Mouse (Mus musculus) gastrocnemius, postnatal 25 days (tissue): ENCODE measurements around the gene Nrxn1. TPM values are rescaled to one million over a fixed set of nuclear protein-coding genes. Genes with fewer than 3 reads are reported as not detected.
A peak's percentile ranks its signal among the peaks of the same experiment; 100 is the strongest.

Experiments used
- DNase-seq: peaks from one replicate; pipeline ENCODE4 v3.0.0; 2022
- total RNA-seq, 2 experiments: library from RNA; stranded (reverse); gene quantifications; 1 replicate in 1 of 2; 2 replicates in 1 of 2; pipeline ENCODE4 v1.2.3; 2021

The Nrxn1 gene
- total RNA-seq, 2 experiments from 2014 or later: 0.10 to 0.62 TPM

DNA sequence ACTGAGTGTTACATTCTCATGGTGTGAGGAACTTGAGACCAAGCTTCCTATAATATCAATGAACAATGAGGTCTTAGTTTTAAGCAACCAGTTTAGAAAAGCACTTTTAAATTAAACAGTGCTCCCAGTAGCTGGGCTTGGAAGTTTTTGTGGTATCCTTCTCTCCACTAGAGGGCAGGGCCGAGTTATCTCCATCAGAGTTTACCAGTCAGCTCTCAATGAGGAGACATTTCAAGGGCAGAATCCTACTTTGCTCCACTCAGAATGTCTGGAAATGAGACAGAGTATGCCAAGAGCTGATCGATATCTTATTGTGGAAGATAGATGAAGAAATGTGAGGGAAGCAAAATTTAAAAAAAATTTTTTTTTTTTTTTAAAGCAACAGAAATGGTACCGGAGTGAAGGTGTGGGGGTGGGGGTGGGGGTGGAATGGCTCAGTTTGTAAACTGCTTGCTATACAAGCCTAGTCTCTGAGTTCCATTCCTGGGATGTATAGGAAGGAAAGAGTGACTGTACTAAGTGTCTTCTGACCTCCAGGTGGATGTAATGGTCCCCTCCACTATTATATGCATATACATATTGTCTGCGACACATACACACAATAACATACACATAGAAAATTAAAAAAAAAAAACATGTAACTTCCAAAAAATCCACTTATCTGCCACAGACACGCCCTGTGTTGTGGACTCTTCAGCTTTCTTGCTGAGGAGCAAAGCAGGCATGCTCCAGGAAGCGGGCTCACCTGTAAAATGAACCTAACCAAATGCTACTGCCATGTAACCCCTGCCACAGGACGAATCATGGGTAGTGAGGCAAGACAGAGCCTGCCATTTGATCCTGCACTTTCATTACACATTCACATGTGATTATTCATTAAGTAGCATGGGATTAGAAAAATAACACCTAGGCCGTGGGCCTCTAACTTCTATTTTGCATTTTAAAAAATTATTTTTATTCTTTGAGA, 283.4 kb downstream of the Nrxn1 start:
- peak; percentile 7 for DNase-seq

DNA sequence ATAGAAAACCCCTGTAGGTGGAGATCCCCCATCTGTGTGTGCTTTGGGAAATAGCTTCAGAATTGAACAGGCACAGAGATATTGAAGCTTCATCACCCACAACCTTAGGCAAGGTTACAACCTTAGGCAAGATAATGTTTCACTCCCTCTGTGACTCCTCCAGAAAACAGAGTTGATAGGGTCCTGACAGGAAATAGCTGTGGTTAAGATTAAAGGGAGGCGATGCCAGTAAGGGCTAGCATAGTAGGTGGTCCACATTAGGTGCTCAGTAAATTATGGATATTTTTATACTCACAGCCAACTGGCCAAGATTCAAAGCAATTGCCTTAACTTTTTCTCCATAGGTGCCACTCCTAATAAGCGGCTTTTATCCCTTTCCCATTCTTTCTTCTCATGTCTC, 284.6 kb downstream of the Nrxn1 start:
- no peak for DNase-seq

DNA sequence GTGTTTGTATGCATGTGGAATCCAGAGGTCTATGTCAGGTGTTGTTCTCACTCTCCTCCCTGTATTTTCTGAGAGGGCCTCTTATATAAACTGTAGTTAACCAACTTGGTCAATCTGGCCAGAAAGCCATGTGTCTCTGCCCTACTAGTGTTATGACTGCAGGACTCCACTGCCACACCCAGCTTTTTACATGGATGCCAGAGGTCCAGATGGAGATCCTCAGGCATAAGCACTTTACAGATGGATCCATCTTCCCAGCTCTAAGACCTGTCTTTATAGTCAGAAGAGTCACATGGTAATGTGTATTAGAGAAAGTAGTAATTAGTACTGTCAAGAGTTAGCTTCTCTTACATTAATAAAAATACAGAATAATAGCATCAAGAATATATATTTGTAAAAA, 285.7 kb downstream of the Nrxn1 start:
- DNase-seq: no peak

DNA sequence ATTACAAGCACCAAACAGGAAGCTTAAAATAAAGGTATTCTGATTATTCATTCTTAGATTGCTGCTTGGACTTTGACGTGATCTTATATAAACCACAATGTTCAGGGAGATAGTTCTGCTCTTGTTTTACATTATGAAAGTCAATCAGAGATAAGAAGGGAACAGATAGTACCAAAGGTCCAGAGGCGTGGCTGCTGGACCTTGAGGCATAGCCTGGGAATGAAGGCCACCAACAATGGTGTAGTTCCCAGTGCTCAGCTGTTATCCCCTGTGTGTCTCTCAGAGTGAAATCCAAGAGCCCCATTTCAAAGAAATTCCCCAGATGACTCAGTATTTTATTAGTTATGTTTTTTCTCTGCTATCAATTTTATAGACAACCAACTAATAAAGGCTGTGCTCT, 294.2 kb downstream of the Nrxn1 start:
- DNase-seq: no peak

DNA sequence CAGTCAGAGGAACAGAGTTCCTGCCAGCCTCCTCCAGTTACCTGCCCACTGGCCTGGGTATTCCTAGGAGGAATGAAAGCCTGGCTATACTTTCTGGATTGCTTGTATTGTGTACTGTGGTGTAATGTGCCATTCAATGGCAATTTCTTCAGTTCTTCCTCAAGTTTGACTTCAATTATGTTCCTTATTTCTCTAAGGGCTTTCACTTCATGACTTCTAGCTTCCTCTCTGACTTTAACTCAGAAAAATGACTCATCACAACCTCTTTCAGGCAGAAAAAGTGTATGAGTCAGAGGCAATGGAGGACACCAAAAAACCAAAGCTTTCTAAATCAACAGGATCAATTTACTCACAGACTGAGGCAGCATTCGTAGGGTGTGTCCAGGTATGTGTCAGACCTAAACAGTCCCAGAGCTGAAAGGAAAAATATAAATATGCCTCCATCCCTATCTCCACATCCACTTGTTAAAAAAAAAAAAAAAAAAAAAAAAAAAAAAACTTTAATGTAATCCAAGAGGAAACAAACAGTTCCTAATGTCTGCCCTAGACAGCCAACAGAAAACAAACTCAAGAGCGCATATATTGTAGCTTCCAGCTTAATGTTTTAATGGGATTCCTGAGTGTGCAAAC, 295.1 kb downstream of the Nrxn1 start:
- DNase-seq: no peak

DNA sequence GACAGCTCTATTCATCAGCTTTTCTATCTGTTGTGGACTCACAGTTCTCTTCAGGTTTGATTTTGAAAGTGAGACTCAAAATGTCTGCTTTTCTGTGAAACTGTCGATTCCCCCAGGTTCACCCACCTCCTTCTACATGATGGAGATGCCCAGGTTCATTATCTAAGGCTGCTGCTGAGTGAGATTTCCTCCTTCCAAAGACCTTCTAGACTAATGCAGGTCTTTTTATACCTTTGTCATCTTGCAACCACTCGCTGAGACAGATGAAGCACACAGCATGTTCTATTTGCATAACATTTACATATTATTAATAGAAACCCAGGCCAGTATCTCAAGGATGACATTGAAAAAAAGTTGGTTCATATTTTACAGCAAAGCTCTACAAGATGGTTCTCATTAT, 295.9 kb downstream of the Nrxn1 start:
- no peak for DNase-seq

DNA sequence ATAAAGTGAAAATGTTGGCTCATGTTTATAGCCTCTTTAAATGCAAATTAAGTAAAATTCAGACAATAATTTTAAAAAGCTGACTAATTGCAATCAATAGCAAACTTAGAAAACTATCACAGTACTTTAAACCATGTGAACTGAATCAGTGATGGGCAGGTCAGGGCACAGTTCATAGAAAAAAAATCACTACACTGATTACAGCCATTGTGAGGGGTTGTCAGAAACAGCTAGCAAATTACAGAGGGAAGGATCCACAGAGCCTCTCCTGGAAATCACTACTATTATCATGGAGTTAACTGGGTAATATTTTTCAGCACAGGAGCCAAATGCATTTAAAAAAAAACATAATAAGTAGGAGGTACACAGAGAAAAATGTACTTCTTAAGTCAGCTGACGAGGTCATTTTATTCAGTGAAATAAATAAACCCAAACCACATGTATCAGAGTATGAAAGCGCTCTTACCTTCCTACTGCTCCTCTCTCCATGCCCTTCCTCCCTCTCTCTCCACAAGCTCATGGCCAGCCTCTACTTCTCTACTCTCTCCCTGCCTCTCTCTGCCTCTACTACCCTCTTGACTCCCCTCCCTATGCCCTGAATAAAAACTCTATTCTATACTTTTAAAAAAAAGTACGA, 304.3 kb downstream of the Nrxn1 start:
- DNase-seq: no peak

DNA sequence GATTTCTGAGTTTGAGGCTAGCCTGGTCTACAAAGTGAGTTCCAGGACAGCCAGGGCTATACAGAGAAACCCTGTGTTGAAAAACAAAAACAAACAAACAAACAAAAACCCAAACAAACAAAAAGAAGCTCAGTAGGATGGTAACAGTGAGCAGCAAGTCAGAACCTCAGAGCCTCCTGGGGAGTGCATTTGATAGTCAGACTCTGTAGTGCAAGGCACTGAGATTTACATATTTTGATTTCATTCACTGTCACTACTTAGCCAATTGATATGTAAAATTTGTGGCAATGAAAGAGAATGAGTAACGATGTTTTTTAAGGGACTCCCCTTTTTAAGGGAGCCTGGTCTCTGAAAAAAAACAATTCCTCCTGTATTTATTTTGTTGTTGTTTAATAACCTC, 304.8 kb downstream of the Nrxn1 start:
- no peak for DNase-seq

DNA sequence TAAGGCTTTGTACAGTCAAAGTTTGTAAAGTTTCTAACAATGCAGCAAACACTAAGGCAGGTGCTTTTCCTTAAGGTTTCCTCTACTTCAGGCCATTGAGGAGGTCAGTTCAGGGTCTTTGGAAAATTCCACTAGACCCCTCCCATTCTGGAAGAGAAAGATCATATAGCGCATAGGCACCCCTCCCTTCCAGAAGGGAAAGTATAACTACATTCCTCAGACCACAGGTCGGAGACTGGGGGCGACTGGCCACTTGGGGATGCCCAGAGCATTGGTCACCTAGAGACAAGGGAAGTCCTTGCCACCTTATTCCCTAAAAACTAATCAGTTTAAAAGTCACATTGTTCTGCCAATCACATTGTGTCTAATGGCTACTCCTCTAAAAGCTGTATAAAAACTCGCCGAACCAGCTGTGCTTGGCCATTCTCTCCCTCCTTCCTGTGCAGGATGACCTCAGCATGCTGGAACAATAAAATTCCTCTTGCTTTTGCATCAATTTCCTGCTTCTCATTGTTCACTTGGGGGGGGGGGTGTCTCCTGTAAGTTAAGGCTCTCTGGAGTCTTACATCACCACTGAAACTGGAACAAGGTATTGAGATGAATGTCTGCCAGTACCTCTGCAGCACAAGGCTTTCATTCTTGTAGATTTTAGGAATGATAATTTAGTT, 305.6 kb downstream of the Nrxn1 start:
- DNase-seq: no peak

DNA sequence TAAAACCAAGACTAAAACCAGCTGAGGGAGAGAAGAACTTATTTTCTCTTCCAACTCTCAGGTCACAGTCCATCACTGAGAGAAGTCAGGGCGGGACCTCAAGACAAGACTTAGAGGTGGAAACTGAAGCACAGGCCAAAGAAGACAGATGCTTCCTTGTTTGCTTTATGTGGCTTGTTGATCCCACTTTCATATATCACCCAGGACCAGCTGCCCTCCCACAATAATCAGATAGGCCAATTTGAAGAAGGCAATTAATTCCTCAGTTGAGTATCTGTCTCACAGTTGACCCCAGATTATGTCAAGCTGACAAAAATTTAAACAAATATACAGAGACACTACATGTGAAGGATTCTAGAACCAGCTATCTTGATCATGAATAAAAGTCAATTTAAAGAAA, 312.4 kb downstream of the Nrxn1 start:
- DNase-seq: no peak

DNA sequence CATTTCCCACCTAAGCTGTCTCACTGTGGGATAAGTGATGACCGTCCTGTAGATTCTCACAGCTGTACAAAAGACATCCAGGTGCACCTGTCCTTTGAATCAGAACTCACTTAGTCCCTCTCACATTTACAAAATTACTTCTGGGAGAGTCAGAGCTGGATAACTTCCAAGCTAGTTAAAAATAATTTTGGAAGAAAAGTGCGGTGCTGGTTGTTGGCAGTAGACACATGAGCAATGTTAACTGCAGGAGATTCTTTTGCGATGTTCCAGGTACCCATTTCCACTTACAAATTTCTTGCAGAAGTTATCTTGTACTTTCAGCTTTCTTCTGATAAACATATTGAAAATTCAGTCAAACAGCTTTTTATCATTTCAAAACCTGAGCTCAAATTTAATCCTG, 317.5 kb downstream of the Nrxn1 start:
- DNase-seq: no peak

DNA sequence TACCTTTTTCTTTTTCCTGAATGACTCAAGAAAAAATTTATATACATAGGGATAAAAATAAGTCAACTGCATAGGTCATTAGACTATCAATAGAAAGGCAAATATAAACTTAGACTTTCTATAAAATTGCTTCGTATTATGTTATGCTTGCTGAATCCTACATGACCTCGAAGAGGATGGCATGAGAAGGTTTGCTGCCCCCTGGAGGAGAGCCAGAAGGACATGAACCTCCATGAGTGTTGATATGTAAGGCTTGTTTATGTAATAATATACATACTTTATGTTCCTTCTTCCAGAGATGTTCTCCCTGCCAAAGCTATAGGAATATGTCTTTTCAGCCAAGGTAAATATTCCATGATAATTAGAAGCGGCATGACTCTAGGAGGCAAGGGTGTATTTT, 319.6 kb downstream of the Nrxn1 start:
- DNase-seq: no peak

DNA sequence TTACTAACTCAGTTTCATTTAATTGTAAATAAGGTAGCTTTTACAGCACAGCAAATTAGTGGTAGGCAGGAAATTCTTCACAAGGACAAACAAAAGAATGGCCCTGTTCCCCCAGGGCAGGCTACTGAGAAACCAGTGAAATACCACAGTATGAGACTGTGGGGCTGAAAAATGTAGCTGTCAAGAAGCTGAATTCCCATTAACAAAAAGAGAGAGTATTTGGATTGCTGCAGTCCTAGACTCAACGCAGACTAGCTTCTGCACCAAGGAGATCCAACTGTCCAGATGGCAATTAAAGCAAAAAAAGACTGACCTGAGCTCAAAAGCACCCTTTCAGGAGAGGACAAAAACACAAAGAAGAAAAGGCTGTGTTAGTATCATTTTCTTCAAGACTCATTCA, 324.7 kb downstream of the Nrxn1 start:
- DNase-seq: no peak

DNA sequence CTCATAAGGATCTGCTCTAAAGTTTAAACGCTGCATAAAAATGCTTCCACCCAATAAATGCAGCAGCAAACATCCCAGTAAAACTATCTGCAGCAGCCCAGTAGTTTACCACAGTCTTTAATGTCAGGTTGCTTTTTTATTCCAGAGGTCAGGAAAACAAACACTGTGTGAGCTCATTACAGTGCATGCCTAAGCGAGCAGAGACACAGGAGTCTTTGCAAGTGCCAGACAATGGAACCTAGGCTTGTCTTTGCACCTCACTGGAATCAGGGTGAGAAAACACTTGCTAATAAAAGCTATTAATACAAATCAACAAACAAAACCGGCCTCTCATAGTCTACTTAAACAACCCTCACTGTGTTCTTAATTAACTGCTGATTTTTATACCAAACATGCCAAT, 365.7 kb downstream of the Nrxn1 start:
- no peak for DNase-seq

DNA sequence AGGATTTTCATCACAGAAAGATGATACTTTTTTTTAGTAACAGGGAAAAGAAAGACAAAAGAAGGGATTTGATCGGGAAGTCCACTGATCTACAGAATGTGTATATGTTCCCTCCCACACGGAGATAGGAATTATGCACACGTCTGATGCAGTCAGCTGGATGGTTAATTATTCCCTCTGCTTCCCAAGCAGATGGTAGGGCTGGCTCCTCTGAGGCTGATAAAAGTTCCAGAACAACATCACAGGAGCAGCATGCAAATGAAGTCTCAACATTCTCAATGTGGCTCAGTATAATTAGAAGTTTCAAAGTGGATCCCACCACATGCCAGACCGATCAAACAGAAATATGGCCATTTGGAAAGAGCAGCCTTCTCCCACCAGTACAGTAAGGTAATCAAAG, 388.1 kb downstream of the Nrxn1 start:
- DNase-seq: no peak

DNA sequence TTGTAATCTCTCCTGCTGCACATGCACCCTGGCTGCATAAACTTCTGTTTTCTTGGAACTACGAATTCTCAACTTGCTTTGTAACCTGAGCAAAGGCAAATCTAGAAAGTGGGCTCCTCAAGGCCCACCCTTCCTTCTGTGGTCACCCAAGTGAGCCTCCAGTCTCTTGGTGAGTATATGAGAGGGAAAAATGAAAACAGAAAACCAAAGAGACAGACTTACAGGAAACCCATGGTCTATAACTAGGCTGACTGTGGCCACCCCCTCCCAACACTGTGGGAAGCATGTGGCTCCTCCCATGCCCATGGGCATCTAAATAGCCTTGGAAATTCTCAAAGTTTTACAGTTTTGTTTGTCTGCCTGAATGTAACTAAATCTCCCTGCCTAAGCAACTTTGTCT, 390.2 kb downstream of the Nrxn1 start:
- no peak for DNase-seq

DNA sequence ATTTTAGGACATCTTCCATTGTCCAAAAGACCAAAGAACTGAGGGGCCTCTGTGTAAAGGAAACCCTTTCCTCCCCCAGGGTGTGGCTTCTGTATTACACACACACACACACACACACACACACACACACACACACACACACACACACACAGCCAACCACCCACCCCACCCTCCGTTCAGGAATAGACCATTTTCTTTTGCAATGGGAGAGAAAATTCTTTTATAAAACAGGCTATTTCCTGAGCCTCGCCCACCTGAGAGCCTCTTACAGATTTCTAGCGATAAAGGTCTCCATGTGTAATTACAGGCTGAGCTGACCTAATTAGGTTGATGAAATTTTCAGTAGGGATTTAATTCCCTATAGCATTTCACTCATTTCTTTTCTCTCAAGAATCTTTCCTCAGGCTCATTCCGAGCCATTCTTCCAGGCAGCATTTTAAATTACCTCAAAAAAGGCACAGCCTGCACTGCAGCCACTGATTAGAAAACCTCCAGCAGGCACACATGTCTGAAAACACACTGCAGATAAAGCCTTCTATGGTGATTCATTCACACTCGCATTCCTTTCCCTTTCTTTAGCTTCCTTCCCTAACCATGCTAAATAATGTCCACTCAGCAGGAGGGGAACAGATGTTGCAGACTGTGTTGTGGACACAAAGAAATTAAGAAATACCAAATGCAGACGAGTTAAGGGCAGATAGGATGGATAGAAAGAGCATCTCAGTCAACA, 396.6 kb downstream of the Nrxn1 start:
- no peak for DNase-seq

DNA sequence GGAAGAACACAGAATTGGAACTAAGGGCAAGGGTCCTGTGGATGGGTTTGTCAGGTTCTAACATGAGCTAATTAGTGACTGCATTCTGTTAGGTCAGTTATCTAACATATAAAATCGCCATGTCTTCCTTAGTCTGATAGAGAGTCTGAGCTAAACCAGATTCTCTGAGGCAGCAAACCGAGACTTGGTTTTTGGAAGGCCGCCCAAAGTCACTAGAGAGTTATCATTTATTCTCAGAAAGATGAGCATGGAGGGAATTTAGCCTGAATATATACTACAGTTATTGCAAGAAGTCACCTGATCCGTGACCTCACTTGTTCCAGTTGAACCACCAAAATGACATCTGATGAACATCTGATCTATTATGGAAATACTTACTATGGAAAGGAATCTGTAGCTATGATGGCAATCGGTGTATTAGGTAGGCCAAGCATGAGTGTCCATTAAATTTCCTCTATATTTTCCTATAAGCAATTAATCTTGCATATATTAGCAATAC, 397.7 kb downstream of the Nrxn1 start:
- no peak for DNase-seq

DNA sequence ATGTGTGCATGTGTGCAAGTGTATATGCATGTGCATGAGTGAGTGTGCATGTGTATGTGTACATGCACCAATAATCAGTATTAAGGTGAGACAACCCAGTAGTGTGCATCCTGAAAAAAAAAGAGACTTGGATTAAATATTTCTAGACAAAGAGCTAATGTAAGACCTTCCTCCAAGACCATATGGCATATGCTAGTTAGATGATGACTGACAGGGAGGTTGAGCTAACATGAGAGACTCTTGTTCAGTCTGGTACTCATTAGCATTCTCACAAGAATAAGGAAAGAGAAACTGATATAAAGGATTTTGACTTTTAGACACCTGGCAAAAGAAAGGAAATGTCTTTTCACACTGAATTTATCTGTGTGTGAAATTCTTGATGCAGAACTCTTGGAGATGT, 408.7 kb downstream of the Nrxn1 start:
- no peak for DNase-seq

DNA sequence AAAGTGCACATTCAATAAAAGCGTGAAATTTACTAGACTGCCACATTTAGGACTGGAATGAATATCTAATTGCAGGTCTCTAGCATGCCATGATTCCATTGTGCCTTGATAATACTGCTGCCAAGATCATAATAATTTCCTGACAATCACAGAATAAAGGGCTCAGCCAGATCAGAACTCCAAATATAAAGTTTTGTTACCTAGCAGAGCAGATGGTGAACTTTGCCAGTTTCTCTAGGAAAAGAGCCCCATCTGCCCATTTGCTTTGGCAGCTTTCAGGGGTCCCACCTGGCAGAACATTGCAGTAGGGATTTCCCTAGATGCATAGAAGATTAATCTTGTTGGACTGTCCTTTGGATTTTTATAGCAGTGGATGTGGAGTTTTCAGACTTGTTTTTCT, 411.9 kb downstream of the Nrxn1 start:
- DNase-seq: no peak

DNA sequence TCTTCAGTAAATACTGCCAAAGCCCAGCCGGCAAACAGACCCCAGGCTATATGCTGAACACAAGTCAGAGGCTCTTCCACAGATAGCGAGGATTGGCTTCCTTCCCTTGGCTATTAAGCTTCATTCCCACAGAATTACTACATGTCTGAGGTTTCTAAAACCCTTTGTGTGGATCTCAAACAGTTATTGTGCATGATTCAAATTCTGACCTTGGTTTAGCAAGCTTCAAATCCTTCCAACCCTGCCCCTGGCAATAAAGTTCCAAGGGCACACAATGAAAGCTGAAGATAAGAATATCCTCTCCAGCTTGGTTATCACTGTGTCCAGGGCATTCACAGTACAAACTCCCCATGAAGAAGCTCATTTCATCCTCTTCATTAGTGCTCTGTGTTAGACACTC, 416.2 kb downstream of the Nrxn1 start:
- no peak for DNase-seq

DNA sequence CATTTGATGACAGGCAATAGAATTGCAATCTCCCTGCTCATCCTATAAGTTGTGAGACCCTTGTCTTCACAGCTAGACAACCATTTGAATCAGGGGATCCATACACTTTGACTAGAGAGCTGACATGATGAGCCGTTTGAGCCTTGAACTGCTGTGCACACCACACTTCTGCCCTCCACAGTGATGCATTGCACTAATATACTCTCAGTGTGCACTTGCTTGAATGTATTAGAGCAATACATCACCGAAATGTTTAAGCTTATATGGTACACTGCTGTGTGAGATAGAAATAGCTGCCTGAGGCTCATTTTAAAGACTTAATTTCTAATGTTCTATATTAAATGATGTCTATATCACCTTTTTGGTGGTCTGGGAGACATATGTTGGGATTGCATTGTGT, 430.6 kb downstream of the Nrxn1 start:
- no peak for DNase-seq
